Mouse (Mus musculus) c-Kit-negative CD71-positive TER-119-positive erythroid progenitor cells, embryonic 14.5 days (primary cell): ENCODE results near the gene Gm11634.

Experiments used
- DNase-seq: peaks from one replicate; pipeline ENCODE4 v3.0.0-alpha.2; 2013; ENCODE audit warnings: low read depth, low spot score

Gene Gm11634

GRCm38 (mm10) chr11:101568421-101568820, 30.6 kb downstream of the Gm11634 start:
- no peak for DNase-seq

GRCm38 (mm10) chr11:101562391-101562790, 36.7 kb downstream of the Gm11634 start:
- DNase-seq: peak; percentile 40

GRCm38 (mm10) chr11:101556954-101557353, 42.1 kb downstream of the Gm11634 start:
- no peak for DNase-seq

GRCm38 (mm10) chr11:101556541-101556940, 42.5 kb downstream of the Gm11634 start:
- no peak for DNase-seq

GRCm38 (mm10) chr11:101553354-101553930, 45.6 kb downstream of the Gm11634 start:
- peak; percentile 32 for DNase-seq

GRCm38 (mm10) chr11:101552476-101553300, 46.4 kb downstream of the Gm11634 start:
- DNase-seq: peak; percentile 99

GRCm38 (mm10) chr11:101551751-101552475, 47.1 kb downstream of the Gm11634 start, which contains the start of the genes Brca1 and Nbr1:
Gene Brca1, minus strand, starts transcription at chr11:101551955.
Gene Nbr1, plus strand, starts transcription at chr11:101552149.
- peak; percentile 98 for DNase-seq

- DNase-seq: no peak
Observed at GRCm38 (mm10) chr11:101548526-101548925, 50.5 kb downstream of the Gm11634 start.

- no peak for DNase-seq
Observed at GRCm38 (mm10) chr11:101544132-101544531, 54.9 kb downstream of the Gm11634 start.
